ENCODE assay signal across 15 mouse cellular contexts in the genomic region with DNA sequence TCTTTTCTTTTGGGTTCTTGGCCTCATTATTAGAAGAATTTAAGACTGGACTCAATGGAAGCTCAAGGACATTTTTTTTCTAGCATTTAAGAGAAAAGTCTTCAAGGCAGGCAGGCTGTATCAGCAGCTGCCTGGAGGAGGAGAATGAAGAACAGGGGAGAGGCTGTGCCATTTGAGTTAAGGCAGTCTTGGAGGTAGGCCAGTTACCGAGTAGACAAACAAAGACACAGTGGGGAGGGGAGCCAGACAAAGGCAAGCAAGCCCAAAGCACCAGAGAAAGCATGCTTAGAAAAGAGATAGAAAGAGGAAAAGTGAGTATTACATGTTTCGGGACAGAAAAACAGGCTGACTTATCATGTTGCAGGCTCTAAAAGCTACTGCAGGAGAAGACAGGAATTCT.
DNase-seq lines count a peak whose midpoint lies in the region; ATAC-seq lines count a peak whose summit lies in the region.
"Had no signal": no experiment of that assay in that cellular context is flagged by ENCODE, and none has a peak within 500 bp of the region (broad histone marks: within the 10 kb centered on the region; RNA-seq: fewer than 3 reads in every experiment).

No protein-coding gene starts in this region.

- no peaks in the 10 kb centered on the region for H3K27me3 ChIP-seq in hindbrain, embryonic 15.5 days
- no peaks in the 10 kb centered on the region for H3K27me3 ChIP-seq in hindbrain, embryonic 10.5 days (ENCODE audit: insufficient read depth, poor library complexity, severe bottlenecking)
- H3K27me3 ChIP-seq in forebrain, embryonic 15.5 days, result no peaks in the 10 kb centered on the region
- H3K27me3 ChIP-seq: intestine, embryonic 15.5 days had no signal

- no peak overlapping the region for H3K4me3 ChIP-seq in hindbrain, embryonic 15.5 days
- H3K4me3 ChIP-seq in hindbrain, embryonic 10.5 days, result no peak overlapping the region
- no peak overlapping the region for H3K4me3 ChIP-seq in forebrain, embryonic 15.5 days
- H3K4me3 ChIP-seq: intestine, embryonic 15.5 days had no signal

- peaks cover 4% of the 10 kb centered on the region for H3K4me1 ChIP-seq in hindbrain, embryonic 15.5 days (replicated peaks)
- H3K4me1 ChIP-seq in hindbrain, embryonic 10.5 days (replicated peaks), result peaks cover 7% of the 10 kb centered on the region; the same call in 1 of the 2 replicates
- H3K4me1 ChIP-seq in forebrain, embryonic 15.5 days, result peaks cover 14% of the 10 kb centered on the region
- H3K4me1 ChIP-seq: intestine, embryonic 15.5 days had no signal

- no peaks in the 10 kb centered on the region for H3K9me3 ChIP-seq in hindbrain, embryonic 15.5 days
- H3K9me3 ChIP-seq in hindbrain, embryonic 10.5 days, result no peaks in the 10 kb centered on the region
- no peaks in the 10 kb centered on the region for H3K9me3 ChIP-seq in forebrain, embryonic 15.5 days
- H3K9me3 ChIP-seq: intestine, embryonic 15.5 days had no signal

- no peak overlapping the region for H3K4me2 ChIP-seq in hindbrain, embryonic 15.5 days
- no peak overlapping the region for H3K4me2 ChIP-seq in forebrain, embryonic 15.5 days (replicated peaks)
- H3K4me2 ChIP-seq: intestine, embryonic 15.5 days had no signal

- peak; percentile 72; the same call in 1 of the 2 replicates for ATAC-seq in hindbrain, embryonic 15.5 days (ENCODE audit: low FRiP score, low read depth)
- peak; percentile 57; the same call in 1 of the 2 replicates for ATAC-seq in forebrain, embryonic 15.5 days (replicated peaks)
- ATAC-seq: CD4-positive, CD25-positive, alpha-beta regulatory T cell, adult 4 months had no signal

- no peaks in the 10 kb centered on the region for H3K36me3 ChIP-seq in hindbrain, embryonic 15.5 days
- H3K36me3 ChIP-seq in hindbrain, embryonic 10.5 days, result no peaks in the 10 kb centered on the region
- no peaks in the 10 kb centered on the region for H3K36me3 ChIP-seq in forebrain, embryonic 15.5 days
- H3K36me3 ChIP-seq: intestine, embryonic 15.5 days had no signal

- no peak overlapping the region for H3K27ac ChIP-seq in hindbrain, embryonic 15.5 days (replicated peaks)
- no peak overlapping the region for H3K27ac ChIP-seq in hindbrain, embryonic 10.5 days
- H3K27ac ChIP-seq in forebrain, embryonic 15.5 days (replicated peaks), result no peak overlapping the region
- H3K27ac ChIP-seq: intestine, embryonic 15.5 days; kidney, postnatal 0 days; liver, embryonic 14.5 days had no signal

- no peak for DNase-seq in hindbrain, embryonic 10.5 days (ENCODE audit: low spot score)
- peak; percentile 14 for DNase-seq in right cerebral cortex, adult 18-20 months
- DNase-seq in right cerebral cortex, postnatal 14 days, result no peak
- DNase-seq in yolk sac, embryonic 10.5 days (ENCODE audit: low spot score), result peak; percentile 18
- DNase-seq in retina, postnatal 1 day, result no peak
- DNase-seq: cerebellum, postnatal 36 days; heart, adult 11 months; heart, postnatal 10 days; lung, postnatal 10 days had no signal

- 24% methylated on average over 2 of the region's 2 CpGs for WGBS in hindbrain, embryonic 15.5 days
- 34% methylated on average over 2 of the region's 2 CpGs for WGBS in hindbrain, embryonic 10.5 days
- WGBS in forebrain, embryonic 15.5 days, result 6% methylated on average over 2 of the region's 2 CpGs

- no peak overlapping the region for H3K9ac ChIP-seq in hindbrain, embryonic 15.5 days
- no peak overlapping the region for H3K9ac ChIP-seq in forebrain, embryonic 15.5 days (replicated peaks)
- H3K9ac ChIP-seq: intestine, embryonic 15.5 days; liver, embryonic 14.5 days had no signal

Comparison
In these comparisons a context has a peak if more than half of its experiments do, and no peak if none do; other contexts are left out.
1. DNase-seq: peak in right cerebral cortex, adult 18-20 months (single experiment) and yolk sac, embryonic 10.5 days (single experiment); none in hindbrain, embryonic 10.5 days (single experiment), right cerebral cortex, postnatal 14 days (single experiment) and retina, postnatal 1 day (single experiment).